Mouse (Mus musculus): ENCODE results near the gene Flywch1. TPM values are rescaled to one million over a fixed set of nuclear protein-coding genes. Genes with fewer than 3 reads are reported as not detected.
A peak's percentile ranks its signal among the peaks of the same experiment; 100 is the strongest.

The Flywch1 gene
- polyA plus RNA-seq, 1 experiment from 2014 or later = 72.1 TPM

DNA sequence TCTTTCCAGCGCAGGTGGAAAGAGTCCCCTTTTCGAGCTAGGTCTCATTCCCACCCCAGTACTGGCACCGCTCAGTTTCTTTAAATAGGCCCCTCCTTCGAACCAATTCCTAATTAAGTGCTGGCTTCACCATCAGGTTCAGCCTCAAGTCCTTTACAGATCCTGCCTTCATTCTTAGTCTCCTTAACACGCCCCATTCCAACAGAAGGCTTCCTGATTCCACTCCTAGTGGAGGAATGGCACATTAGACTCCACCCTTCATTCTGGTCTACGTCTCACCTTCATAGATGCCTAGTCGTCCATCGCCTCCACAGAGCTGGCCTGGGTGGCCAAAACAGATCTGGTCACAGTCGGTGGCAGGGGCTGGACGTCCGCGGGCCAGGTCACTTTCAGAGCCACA, 28.5 kb downstream of the Flywch1 start:
- peaks cover 68% of the 10 kb centered on the region for H3K4me1 ChIP-seq
- H3K9ac ChIP-seq = no peak overlapping the region
- peaks cover 74% of the 10 kb centered on the region for H3K27me3 ChIP-seq
- peak overlapping the region; percentile 50 for H3K4me2 ChIP-seq (replicated peaks)
- no peaks in the 10 kb centered on the region for H3K36me3 ChIP-seq
- H3K9me3 ChIP-seq (replicated peaks) = no peaks in the 10 kb centered on the region
- no peak for ATAC-seq (ENCODE audit: insufficient number of reproducible peaks, low FRiP score, low TSS enrichment, low read depth)
- no peak overlapping the region for H3K27ac ChIP-seq (replicated peaks)
- 56% methylated on average over 12 of the region's 12 CpGs for WGBS
- H3K4me3 ChIP-seq (replicated peaks) = peak overlapping the region; percentile 42

DNA sequence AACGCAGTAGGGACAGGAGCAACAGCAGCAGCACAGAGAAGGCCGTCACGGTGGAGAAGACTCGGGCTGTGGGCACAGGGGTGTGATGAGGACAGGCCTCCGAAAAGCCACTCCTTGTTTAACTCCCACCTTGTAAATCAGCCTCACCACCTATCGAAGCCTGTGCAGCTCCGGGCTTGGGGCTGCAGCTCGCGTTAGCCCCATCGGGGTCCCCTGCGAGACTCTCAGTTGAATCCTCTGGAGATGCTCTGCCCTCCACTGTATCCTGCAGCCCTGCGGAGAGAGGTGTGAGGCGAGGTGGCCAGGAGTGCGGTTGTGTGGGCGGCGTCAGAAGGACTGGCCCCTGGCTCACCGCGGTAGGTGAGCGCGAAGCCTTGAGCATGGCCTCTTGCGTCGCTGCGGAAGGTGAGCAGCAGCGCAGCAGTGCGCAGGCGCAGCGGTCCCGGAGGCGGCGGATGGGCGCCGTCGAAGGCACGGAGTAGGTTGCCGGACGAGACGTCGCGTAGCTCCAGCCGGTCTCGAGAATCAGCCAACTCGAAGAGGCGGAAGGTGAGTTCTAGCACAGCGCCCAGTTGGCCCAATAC, 29.1 kb downstream of the Flywch1 start:
- Histone ChIP-seq H3K4me3 (replicated peaks) (peak overlapping the region; percentile 42), H3K4me1 (peaks cover 69% of the 10 kb centered on the region)

DNA sequence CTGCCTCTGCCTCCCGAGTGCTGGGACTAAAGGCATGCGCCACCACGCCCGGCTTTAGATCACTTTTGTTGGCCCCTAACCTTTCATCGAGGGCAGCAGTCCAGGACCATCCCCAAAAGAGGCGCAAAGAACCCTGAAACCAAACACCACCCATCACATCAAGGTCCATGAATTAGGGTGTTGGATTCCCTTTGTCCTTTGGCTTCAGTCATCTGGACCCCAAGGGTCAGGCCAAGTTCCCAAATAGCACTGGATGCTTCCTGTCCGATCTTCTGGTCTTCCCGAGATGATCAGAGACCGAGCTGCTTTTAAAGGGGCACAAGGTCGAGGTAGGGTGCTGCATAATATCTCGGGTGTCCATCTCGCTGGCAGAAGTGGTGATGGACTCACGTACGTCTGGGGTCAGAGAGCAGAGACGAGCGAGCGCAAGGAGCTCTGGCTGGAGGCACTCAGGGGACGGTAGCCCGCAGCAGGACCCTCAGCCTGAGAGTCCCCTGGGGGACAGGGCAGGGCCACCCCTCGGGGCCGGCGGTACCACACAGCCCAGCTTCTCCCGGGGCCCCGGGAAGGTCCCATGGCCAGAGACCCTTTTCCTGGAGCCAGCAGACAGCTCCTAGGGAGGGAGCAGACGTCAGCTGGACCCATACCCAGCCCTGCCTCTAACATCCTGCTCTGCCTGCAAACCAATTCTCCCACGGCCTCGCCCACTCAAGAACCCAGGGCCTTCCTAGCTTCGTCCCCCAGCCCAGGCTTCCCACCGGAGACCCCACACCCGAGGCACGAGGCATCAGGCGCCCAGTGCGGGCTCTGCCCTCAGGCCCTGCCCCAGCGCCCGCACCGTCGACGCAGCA, 29.8 kb downstream of the Flywch1 start:
- H3K27me3 ChIP-seq = peaks cover 64% of the 10 kb centered on the region
- H3K4me3 ChIP-seq (replicated peaks) = peak overlapping the region; percentile 42
- H3K27ac ChIP-seq (replicated peaks) = no peak overlapping the region
- 44% methylated on average over 38 of the region's 38 CpGs for WGBS
- no peaks in the 10 kb centered on the region for H3K9me3 ChIP-seq (replicated peaks)
- H3K36me3 ChIP-seq = peaks cover 4% of the 10 kb centered on the region; the same call in 1 of the 2 replicates
- peaks cover 69% of the 10 kb centered on the region for H3K4me1 ChIP-seq
- no peak for ATAC-seq (ENCODE audit: insufficient number of reproducible peaks, low FRiP score, low TSS enrichment, low read depth)
- H3K9ac ChIP-seq = no peak overlapping the region; the same call in 1 of the 2 replicates
- H3K4me2 ChIP-seq (replicated peaks) = peak overlapping the region; percentile 50

More for the DNA sequence above, 29.1 kb downstream of the Flywch1 start:
- no peak for ATAC-seq (ENCODE audit: insufficient number of reproducible peaks, low FRiP score, low TSS enrichment, low read depth)
- no peak overlapping the region for H3K27ac ChIP-seq (replicated peaks)
- H3K27me3 ChIP-seq = peaks cover 69% of the 10 kb centered on the region
- no peak overlapping the region; the same call in 1 of the 2 replicates for H3K9ac ChIP-seq
- WGBS = 10% methylated on average over 44 of the region's 44 CpGs
- peak overlapping the region; percentile 50 for H3K4me2 ChIP-seq (replicated peaks)
- no peaks in the 10 kb centered on the region for H3K36me3 ChIP-seq
- H3K9me3 ChIP-seq (replicated peaks) = no peaks in the 10 kb centered on the region

DNA sequence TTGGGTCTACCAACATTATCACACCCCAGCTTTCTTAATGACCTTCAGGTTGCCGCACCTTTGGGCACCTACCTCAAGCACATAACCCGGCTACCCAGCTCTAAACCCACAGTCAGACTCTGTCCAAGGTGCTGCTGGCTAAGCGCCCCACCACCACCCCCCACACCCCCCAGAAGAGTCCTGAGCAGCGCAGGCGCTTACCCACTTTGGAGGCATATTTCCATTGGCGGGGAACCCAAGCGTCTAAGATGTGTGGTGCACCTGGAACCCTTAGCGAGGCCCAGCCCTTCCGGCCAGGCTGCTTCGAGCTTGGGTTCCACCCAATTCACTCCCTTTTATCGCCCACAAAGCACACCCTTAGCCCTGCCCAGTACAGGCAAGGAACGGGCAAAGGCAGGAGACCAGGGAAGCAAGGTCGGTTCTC, 30.8 kb downstream of the Flywch1 start, which contains the start of gene Paqr4:
Gene Paqr4, minus strand, starts transcription at position 270 of the 424 bp plus-strand sequence.
- 5% methylated on average over 13 of the region's 13 CpGs for WGBS
- no peaks in the 10 kb centered on the region for H3K9me3 ChIP-seq (replicated peaks)
- peaks cover 59% of the 10 kb centered on the region for H3K4me1 ChIP-seq
- H3K27ac ChIP-seq (replicated peaks) = peak within 1 kb of the TSS; percentile 55; the same call in 1 of the 2 replicates
- peak within 1 kb of the TSS; percentile 60 for H3K4me3 ChIP-seq (replicated peaks)
- H3K4me2 ChIP-seq (replicated peaks) = peak within 1 kb of the TSS; percentile 98
- peaks cover 6% of the 10 kb centered on the region; the same call in 1 of the 2 replicates for H3K36me3 ChIP-seq
- peak within 1 kb of the TSS; percentile 39 for H3K9ac ChIP-seq
- H3K27me3 ChIP-seq = peaks cover 54% of the 10 kb centered on the region
- peak; percentile 25 for ATAC-seq (ENCODE audit: insufficient number of reproducible peaks, low FRiP score, low TSS enrichment, low read depth)

DNA sequence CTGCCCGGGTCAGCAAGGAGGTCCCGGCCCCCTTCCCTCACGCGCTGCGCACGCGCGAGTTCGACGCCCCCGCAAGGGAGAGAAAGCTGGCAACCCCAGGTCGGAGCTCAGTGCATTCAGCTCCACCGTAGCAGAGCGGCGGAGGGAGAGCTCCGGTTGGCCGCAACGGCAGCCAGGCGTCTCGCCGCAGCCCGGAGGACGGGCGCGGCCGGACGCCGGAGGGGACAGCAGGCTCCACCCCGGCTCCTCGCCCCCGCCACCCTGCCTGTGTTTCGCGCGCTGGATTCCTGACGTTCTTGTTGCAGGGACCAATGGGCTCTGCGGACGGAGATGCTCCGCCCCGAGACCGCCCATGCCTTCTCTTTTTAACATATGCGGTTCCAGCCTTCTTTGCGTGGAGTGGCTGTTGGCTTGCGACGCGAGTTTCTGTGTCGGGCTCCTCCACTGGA, 31.2 kb downstream of the Flywch1 start:
- H3K9me3 ChIP-seq (replicated peaks) = no peaks in the 10 kb centered on the region
- peaks cover 55% of the 10 kb centered on the region for H3K4me1 ChIP-seq
- H3K27me3 ChIP-seq = peaks cover 50% of the 10 kb centered on the region
- WGBS = under 1% methylated on average over 45 of the region's 46 CpGs
- H3K9ac ChIP-seq = peak overlapping the region; percentile 39
- H3K4me2 ChIP-seq (replicated peaks) = peak overlapping the region; percentile 98
- ATAC-seq (ENCODE audit: insufficient number of reproducible peaks, low FRiP score, low TSS enrichment, low read depth) = peak; percentile 81
- H3K36me3 ChIP-seq = peaks cover 6% of the 10 kb centered on the region; the same call in 1 of the 2 replicates
- peak overlapping the region; percentile 55; the same call in 1 of the 2 replicates for H3K27ac ChIP-seq (replicated peaks)
- H3K4me3 ChIP-seq (replicated peaks) = peak overlapping the region; percentile 60

DNA sequence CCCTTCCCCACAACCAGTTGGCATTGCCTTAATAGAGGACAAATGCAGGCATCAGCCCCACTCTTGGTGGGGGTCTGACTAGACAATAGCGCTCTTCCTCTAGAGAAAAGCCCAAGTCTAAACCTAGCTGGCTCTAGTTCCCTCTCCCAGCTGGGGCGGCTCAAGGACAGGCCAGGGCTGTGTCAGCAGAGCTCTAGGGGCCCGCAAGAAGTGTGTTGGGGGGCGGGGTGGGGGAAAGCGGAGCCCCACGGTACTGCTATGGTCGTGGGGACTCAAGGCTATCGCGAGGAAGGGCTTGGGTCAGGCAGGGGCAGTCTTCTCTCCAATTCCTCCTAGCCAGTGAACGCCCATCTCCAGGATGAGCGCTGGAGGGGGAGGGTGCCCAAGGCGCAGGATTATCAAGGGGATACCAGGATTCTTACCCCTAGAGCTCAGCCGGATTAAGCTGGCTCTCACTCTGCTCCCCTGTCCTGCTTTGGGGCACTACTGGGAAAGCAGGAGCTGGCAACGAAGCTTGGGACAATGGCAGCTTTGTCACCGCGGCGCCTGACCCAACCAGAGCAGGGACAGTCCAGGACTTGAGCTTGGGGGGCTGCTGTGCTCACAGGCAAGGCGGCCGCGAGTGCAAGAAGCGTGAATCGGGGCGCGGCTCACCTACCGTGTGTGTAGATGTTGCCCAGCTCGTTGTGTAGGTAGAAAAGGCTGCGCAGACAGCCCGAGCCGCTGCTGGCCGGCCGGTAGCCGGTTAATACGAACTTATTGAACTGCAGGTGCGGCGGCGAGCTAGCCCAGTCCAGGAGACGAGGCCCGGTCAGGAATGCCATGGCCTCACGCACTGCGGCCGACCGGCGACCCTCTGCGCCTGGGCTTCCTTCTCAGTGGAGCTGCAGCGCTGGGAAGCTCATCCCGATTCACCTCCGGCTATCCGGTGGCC, 31.9 kb downstream of the Flywch1 start:
- peak overlapping the region; percentile 39 for H3K9ac ChIP-seq
- H3K9me3 ChIP-seq (replicated peaks) = no peaks in the 10 kb centered on the region
- 0 out of 2 replicates have a peak, but pooled peaks have one; percentile 1 for ATAC-seq (ENCODE audit: insufficient number of reproducible peaks, low FRiP score, low TSS enrichment, low read depth)
- H3K27me3 ChIP-seq = peaks cover 43% of the 10 kb centered on the region
- peak overlapping the region; percentile 98 for H3K4me2 ChIP-seq (replicated peaks)
- 0 out of 2 replicates have a peak overlapping the region, but pooled peaks have one; percentile 55 for H3K27ac ChIP-seq (replicated peaks)
- WGBS = 2% methylated on average over 48 of the region's 48 CpGs
- peaks cover 48% of the 10 kb centered on the region for H3K4me1 ChIP-seq
- peaks cover 9% of the 10 kb centered on the region; the same call in 1 of the 2 replicates for H3K36me3 ChIP-seq
- peak overlapping the region; percentile 60 for H3K4me3 ChIP-seq (replicated peaks)

DNA sequence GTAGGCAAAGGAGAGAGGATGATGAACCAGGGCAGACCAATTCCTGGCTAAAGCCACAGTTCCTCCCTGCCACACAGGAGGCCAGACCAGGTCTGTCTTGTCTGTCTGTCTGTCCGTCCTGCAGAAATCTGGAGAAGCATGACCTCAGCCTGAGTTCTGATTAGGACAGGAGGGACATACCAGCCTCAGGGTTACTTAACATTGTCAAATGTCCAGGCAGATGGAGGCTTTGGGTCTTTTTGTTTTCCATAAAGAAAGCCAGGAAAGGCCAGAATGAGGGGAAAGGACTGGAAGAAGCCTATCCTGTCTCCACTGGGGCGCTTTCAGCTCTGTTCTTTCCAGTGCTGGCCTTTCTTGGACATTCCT, 32.6 kb downstream of the Flywch1 start:
- Histone ChIP-seq H3K27me3 (peaks cover 37% of the 10 kb centered on the region), H3K27ac (replicated peaks) (no peak overlapping the region), H3K36me3 (peaks cover 9% of the 10 kb centered on the region; the same call in 1 of the 2 replicates), H3K4me1 (peaks cover 47% of the 10 kb centered on the region), H3K4me3 (replicated peaks) (peak overlapping the region; percentile 60), H3K4me2 (replicated peaks) (peak overlapping the region; percentile 98), H3K9ac (peak overlapping the region; percentile 39; the same call in 1 of the 2 replicates), H3K9me3 (replicated peaks) (no peaks in the 10 kb centered on the region)
- ATAC-seq (ENCODE audit: insufficient number of reproducible peaks, low FRiP score, low TSS enrichment, low read depth) = no peak
- WGBS = 38% methylated on average over 2 of the region's 2 CpGs

DNA sequence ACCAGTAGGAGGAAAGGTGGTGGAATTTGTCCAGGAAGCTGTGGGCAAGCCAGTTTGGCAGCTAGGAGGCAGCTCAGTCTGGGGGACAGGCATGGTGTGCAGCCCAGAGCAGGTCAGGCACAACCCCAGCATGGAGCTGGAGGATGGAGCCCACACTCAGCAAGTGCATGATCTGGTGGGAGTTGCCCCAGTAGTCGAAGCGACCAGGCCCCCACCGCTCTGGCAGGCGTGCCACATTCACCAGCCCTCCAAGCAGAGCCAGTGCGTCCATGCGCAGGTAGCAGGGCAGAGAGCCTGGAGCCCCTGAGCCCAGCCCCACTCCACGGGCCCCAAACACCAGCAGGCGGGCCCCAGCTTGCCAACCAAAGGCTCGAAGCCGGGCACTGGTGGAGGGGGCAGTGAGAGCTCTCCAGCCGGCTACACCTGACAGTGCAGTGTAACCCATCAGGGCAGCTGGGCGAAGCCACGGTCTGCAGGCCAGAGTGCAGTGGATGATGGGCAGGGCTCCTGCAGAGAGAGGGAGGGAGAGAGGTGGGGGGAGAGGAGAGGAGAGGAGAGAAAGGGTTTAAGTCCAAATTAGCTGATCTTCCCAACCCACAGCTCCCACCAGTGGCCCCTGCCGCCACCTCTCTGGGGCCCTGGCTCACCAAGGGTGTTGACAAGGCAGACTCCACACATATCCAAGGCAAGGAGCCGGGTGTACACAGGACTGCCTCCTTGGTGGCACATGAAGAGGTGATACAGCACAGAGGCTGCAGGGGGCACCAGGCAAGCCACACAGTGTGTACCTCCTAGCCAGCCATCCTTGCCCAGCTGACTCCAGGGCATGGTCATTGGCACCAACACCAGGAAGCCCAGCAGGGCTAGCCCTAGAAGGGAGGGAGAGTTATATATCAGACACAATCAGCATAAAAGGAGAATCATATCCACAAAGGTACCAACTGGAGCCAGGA, 33.6 kb downstream of the Flywch1 start:
- Histone ChIP-seq H3K4me1 (peaks cover 41% of the 10 kb centered on the region), H3K27me3 (peaks cover 26% of the 10 kb centered on the region), H3K9ac (no peak overlapping the region)

DNA sequence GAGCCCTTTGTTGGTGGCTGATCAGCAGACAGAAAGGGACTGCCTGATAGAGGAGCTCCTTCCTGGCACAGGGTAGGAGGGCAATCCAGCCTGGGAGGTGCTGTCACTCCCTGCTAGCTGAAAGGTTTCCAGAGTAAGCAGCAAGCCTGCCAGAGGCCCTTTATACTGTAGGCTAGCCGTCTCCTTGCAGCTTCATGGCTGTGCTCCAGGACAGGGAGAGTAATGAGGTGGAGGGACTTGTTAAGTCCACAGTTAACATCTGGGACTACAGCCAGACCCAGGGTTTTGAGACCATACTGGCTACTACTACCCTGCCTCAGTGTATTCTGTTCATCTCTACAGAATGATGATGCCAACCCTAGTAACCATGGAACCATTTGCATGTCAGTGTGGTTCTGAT, 37.1 kb downstream of the Flywch1 start:
- Histone ChIP-seq H3K27me3 (peaks cover 2% of the 10 kb centered on the region), H3K27ac (replicated peaks) (no peak overlapping the region), H3K4me2 (replicated peaks) (no peak overlapping the region), H3K9me3 (replicated peaks) (no peaks in the 10 kb centered on the region), H3K36me3 (peaks cover 9% of the 10 kb centered on the region; the same call in 1 of the 2 replicates), H3K4me1 (peaks cover 15% of the 10 kb centered on the region), H3K4me3 (replicated peaks) (no peak overlapping the region), H3K9ac (no peak overlapping the region)
- no peak for ATAC-seq (ENCODE audit: insufficient number of reproducible peaks, low FRiP score, low TSS enrichment, low read depth)
- WGBS = 60% methylated on average over 1 of the region's 1 CpGs

More for the DNA sequence above, 33.6 kb downstream of the Flywch1 start:
- WGBS = 53% methylated on average over 15 of the region's 15 CpGs
- no peak for ATAC-seq (ENCODE audit: insufficient number of reproducible peaks, low FRiP score, low TSS enrichment, low read depth)
- H3K27ac ChIP-seq (replicated peaks) = no peak overlapping the region
- no peaks in the 10 kb centered on the region for H3K9me3 ChIP-seq (replicated peaks)
- H3K36me3 ChIP-seq = peaks cover 9% of the 10 kb centered on the region; the same call in 1 of the 2 replicates
- H3K4me2 ChIP-seq (replicated peaks) = no peak overlapping the region
- H3K4me3 ChIP-seq (replicated peaks) = no peak overlapping the region
